Mouse (Mus musculus) myocyte (in vitro differentiated cells): ENCODE data around the gene Kiss1r. TPM values are rescaled to one million over a fixed set of nuclear protein-coding genes. Genes with fewer than 3 reads are reported as not detected.

Experiments
- H3K27me3 ChIP-seq: one replicate; pipeline ENCODE4 v1.6.1; 2011; ENCODE audit not compliant: control insufficient read depth, insufficient read depth, insufficient read length
- H3K36me3 ChIP-seq: one replicate; pipeline ENCODE4 v1.6.1; 2011; ENCODE audit not compliant: control insufficient read depth, insufficient read depth
- H3K4me2 ChIP-seq: one replicate; pipeline ENCODE4 v1.6.1; 2011; ENCODE audit warnings: low read depth, control low read depth
- H3K4me3 ChIP-seq: one replicate; pipeline ENCODE4 v1.5.1; 2011; ENCODE audit warnings: mild to moderate bottlenecking, control low read depth, moderate library complexity
- H3K79me2 ChIP-seq: one replicate; pipeline ENCODE4 v1.6.1; 2011; ENCODE audit not compliant: control insufficient read depth, insufficient read depth
- H3ac ChIP-seq: one replicate; pipeline ENCODE4 v1.6.1; 2011; ENCODE audit not compliant: control insufficient read depth, insufficient read length
- CEBPB ChIP-seq: IDR thresholded peaks from 2 replicates; pipeline ENCODE4 v1.6.1; 2011; ENCODE audit warnings: mild to moderate bottlenecking, moderate library complexity; ENCODE audit not compliant: poor library complexity, insufficient read depth, severe bottlenecking
- E2F4 ChIP-seq: IDR thresholded peaks from one replicate; pipeline ENCODE4 v1.6.1; 2011; ENCODE audit warnings: mild to moderate bottlenecking, control low read depth, moderate library complexity; ENCODE audit not compliant: insufficient read depth
- MAX ChIP-seq: IDR thresholded peaks from one replicate; pipeline ENCODE4 v1.6.1; 2011; ENCODE audit warnings: low read depth, mild to moderate bottlenecking, control low read depth
- MYOD1 ChIP-seq, 3 experiments: IDR thresholded peaks; one replicate each; pipeline ENCODE4 v1.6.1; 2011; ENCODE audit warnings: control low read depth in 2 of 3, low read depth in 2 of 3, mild to moderate bottlenecking in 2 of 3, moderate library complexity in 1 of 3; ENCODE audit not compliant: insufficient read length in 2 of 3, control insufficient read depth in 1 of 3
- MYOG ChIP-seq, 3 experiments: IDR thresholded peaks; one replicate each; pipeline ENCODE4 v1.6.1; 2011; ENCODE audit warnings: control low read depth in 2 of 3, low read depth in 2 of 3, mild to moderate bottlenecking in 2 of 3; ENCODE audit not compliant: insufficient read length in 2 of 3, control insufficient read depth in 1 of 3, insufficient read depth in 1 of 3
- POLR2A ChIP-seq: IDR thresholded peaks from one replicate; pipeline ENCODE4 v1.6.1; 2011; ENCODE audit warnings: low read depth, mild to moderate bottlenecking, control low read depth, moderate library complexity; ENCODE audit not compliant: insufficient read length
- POLR2AphosphoS2 ChIP-seq: IDR thresholded peaks from one replicate; pipeline ENCODE4 v1.6.1; 2011; ENCODE audit warnings: low read depth, control low read depth; ENCODE audit not compliant: insufficient read length
- REST ChIP-seq: IDR thresholded peaks from one replicate; pipeline ENCODE4 v1.6.1; 2011; ENCODE audit warnings: mild to moderate bottlenecking, control low read depth, moderate library complexity; ENCODE audit not compliant: insufficient read depth, insufficient read length
- SRF ChIP-seq: IDR thresholded peaks from one replicate; pipeline ENCODE4 v1.6.1; 2011; ENCODE audit warnings: low read depth; ENCODE audit not compliant: control insufficient read depth, insufficient read length
- TCF12 ChIP-seq: IDR thresholded peaks from one replicate; pipeline ENCODE4 v1.6.1; 2011; ENCODE audit warnings: mild to moderate bottlenecking, control low read depth; ENCODE audit not compliant: poor library complexity, insufficient read depth, severe bottlenecking
- TCF3 ChIP-seq: IDR thresholded peaks from one replicate; pipeline ENCODE4 v1.6.1; 2011; ENCODE audit warnings: low read depth, control low read depth; ENCODE audit not compliant: insufficient read length
- USF1 ChIP-seq: IDR thresholded peaks from one replicate; pipeline ENCODE4 v1.6.1; 2011; ENCODE audit warnings: low read depth, mild to moderate bottlenecking, control low read depth, moderate library complexity
- polyA plus RNA-seq: library from polyadenylated mRNA; unstranded; fragments of >200 nt; fragmentation: generic; extraction: Trizol; gene quantifications from one replicate; pipeline ENCODE4 v1.2.1, GENCODE M21; 2012; ENCODE audit warnings: missing spikeins

Kiss1r gene
- polyA plus RNA-seq, 1 experiment, result 0.59 TPM

DNA sequence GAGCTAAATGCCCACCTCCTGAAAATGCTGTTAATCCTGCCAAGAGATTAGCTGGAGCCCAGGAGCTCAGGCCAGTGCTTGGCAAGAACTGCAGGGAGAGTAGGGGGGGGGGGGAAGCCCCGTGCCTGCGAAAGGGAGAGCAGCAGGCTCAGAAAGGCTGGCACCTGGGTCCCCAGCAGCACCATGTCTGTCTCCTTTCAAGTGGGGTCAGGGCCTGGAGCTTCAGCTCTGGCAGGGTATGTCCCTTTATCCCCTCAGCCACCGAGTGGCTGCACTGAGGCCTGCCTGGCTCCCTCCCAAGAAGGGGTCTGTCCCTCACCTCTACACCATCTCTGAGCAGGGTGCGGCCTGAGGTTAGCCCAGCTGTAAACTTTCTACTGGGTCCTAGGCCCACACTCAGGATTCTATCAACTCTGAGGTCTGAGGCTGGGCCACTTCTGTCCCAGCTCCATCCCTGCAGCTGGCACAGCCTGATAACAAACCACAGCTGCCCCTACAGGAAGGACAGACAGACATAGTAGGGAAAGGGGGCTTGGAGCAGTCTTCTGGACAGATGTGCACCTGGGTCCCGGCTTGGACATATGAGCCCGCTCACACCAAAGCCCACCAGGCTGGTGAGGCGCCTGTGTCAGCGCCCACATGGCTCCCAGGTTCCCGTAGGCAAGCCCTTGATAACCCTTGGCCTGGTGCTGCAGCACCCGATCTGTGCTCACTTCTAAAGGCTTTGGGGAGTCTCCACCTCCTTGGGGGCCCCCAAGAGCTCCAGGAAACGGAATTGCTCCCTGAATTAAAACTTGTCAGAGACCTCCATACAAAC is 2.4 kb upstream of the Kiss1r start:
- H3K27me3 ChIP-seq, result peaks cover 14% of the 10 kb centered on the region
- no peak for TF ChIP-seq MYOD1 (IDR thresholded peaks at IDR 0.05; ENCODE audit: control insufficient read depth in 1 of 3, insufficient read length in 2 of 3, low read depth in 2 of 3)
- TF ChIP-seq POLR2A, result no peak
- no peak for TF ChIP-seq MYOG (IDR thresholded peaks at IDR 0.05; ENCODE audit: control insufficient read depth in 1 of 3, insufficient read depth in 1 of 3, insufficient read length in 2 of 3, low read depth in 2 of 3)
- TF ChIP-seq TCF12, result no peak
- no peak for TF ChIP-seq USF1
- TF ChIP-seq CEBPB, result no peak
- no peak for TF ChIP-seq E2F4
- no peak for TF ChIP-seq MAX
- no peak overlapping the region for H3K4me2 ChIP-seq
- H3K4me3 ChIP-seq, result no peak overlapping the region
- H3K79me2 ChIP-seq, result peaks cover 16% of the 10 kb centered on the region
- no peak overlapping the region for H3ac ChIP-seq
- no peaks in the 10 kb centered on the region for H3K36me3 ChIP-seq

GRCm38 (mm10) chr10:79914948-79915596 is 1.7 kb upstream of the Kiss1r start:
- no peaks in the 10 kb centered on the region for H3K36me3 ChIP-seq
- H3K27me3 ChIP-seq, result peaks cover 14% of the 10 kb centered on the region
- H3ac ChIP-seq, result no peak overlapping the region
- H3K79me2 ChIP-seq, result peaks cover 16% of the 10 kb centered on the region
- no peak for TF ChIP-seq MYOD1 (IDR thresholded peaks at IDR 0.05; ENCODE audit: control insufficient read depth in 1 of 3, insufficient read length in 2 of 3, low read depth in 2 of 3)
- peak overlapping the region; percentile 91 for H3K4me2 ChIP-seq
- no peak overlapping the region for H3K4me3 ChIP-seq

DNA sequence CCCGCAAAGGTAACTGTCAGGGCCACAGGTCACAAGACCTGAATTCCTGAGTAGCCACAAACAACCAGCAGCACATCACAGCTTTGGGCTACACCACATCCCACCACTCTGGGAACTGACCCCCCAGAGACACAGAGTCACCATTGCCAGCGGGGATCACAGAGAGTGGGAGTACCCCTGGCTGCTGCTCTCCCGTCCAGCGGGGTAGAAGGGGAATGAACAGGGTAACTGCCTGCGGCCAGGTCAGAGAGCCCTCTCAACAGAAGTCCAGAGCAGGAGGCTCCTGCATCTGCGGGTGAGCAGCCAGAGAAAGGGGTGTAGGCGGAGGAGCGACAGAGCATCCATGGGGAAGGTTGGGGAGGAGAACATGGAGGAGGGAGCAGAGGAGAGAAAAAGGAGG is 690 bp upstream of the Kiss1r start:
- Histone ChIP-seq H3K4me3 (peak overlapping the region; percentile 84), H3K36me3 (no peaks in the 10 kb centered on the region), H3ac (peak overlapping the region; percentile 37), H3K4me2 (peak overlapping the region; percentile 91), H3K27me3 (peaks cover 24% of the 10 kb centered on the region), H3K79me2 (peaks cover 16% of the 10 kb centered on the region)
- TF ChIP-seq CEBPB (no peak), REST (no peak), MYOG (IDR thresholded peaks at IDR 0.05; ENCODE audit: control insufficient read depth in 1 of 3, insufficient read depth in 1 of 3, insufficient read length in 2 of 3, low read depth in 2 of 3) (no peak), USF1 (no peak), MYOD1 (IDR thresholded peaks at IDR 0.05; ENCODE audit: control insufficient read depth in 1 of 3, insufficient read length in 2 of 3, low read depth in 2 of 3) (no peak), SRF (no peak), E2F4 (no peak), MAX (no peak), POLR2A (no peak), POLR2AphosphoS2 (no peak), TCF12 (no peak), TCF3 (no peak)

DNA sequence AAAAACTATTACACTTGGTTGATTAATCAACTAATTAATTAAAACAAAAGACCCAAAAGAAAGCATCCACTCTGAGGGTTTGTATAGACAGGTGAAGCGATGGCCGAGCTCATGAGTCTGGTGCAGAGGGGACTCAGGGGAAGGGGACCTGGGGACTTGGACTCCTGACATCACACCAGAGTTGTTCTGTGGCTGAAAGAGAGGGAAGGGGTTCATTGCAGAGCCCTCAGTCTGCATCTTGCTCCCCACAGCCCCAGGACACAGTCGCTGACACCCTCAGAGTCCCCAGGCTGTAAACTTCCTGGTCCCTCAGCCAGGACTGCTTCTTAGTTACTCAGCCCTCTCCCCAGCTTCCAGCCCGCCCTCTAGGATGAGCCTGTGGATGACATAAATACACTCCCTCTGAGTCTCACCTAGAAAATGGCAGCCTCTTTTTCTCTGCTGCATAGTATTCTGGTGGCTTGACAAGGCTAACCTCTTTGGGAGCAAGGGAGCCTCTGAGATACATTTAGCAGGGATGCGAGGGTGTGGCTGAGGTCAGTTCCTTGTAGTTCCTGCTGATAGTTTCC is 845 bp downstream of the Kiss1r start:
- peak overlapping the region; percentile 84 for H3K4me3 ChIP-seq
- no peaks in the 10 kb centered on the region for H3K36me3 ChIP-seq
- peak overlapping the region; percentile 37 for H3ac ChIP-seq
- no peak for TF ChIP-seq E2F4
- no peak for TF ChIP-seq TCF3
- TF ChIP-seq TCF12, result no peak
- TF ChIP-seq POLR2A, result no peak
- peaks cover 32% of the 10 kb centered on the region for H3K27me3 ChIP-seq
- H3K4me2 ChIP-seq, result peak overlapping the region; percentile 91
- peaks cover 16% of the 10 kb centered on the region for H3K79me2 ChIP-seq

- no peak overlapping the region for H3K4me2 ChIP-seq
- H3K4me3 ChIP-seq, result peak overlapping the region; percentile 84
- no peak overlapping the region for H3ac ChIP-seq
- TF ChIP-seq POLR2AphosphoS2 (no peak), E2F4 (no peak)
- H3K36me3 ChIP-seq, result no peaks in the 10 kb centered on the region
- H3K79me2 ChIP-seq, result peaks cover 16% of the 10 kb centered on the region
- peaks cover 32% of the 10 kb centered on the region for H3K27me3 ChIP-seq
These were observed 1.7 kb downstream of the Kiss1r start for GRCm38 (mm10) chr10:79918231-79919078.
